Mouse (Mus musculus) naive thymus-derived CD4-positive, alpha-beta T cell, adult 5 months (primary cell): Measurements from ENCODE around the gene Fam206a. TPM values are rescaled to one million over a fixed set of nuclear protein-coding genes. Genes with fewer than 3 reads are reported as not detected.

Experiments used
- polyA plus RNA-seq: library from polyadenylated mRNA; unstranded; fragments of 100-300 nt; shearing (Covaris generic); gene quantifications from one replicate; pipeline ENCODE4 v1.2.1, GENCODE M21; 2017

Fam206a gene
- polyA plus RNA-seq, result 9.0 TPM

DNA sequence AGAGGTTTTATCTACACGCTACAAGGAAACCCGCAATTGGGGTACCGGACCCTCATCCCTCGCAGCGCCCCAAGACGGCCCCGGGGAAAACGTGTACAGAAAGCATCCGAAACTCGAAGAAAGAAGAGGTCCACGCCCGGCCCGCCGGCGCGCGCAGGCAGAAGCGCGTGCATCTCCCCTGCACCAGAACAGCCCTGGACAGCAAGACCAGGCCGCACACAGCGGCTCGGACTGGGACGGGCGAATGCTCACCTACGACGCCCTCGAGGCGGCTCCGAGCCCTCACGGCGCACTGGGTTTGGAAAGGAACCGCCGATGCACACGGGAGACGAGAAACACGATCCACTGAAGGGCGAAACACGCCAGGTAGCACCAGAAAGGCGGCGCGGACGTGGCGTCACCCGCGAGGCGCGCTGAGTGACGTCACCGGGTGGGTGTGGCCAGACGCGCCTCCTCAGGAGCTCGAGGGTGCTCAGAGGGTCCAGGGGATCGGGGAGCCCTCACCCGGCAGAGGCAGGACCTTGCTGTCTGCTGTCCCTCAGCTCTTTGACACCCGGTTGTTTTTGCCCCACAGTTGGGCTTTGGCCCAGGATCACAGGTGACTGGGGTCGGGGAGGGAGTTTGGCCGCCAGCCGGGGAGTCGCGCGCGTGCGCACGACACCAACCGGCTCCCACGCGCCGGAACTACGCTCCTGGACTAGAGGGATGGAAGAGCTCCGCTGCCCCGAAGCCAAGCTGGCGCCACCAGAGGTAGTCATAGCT, at the start of gene Fam206a, which contains the start of gene Elp1:
TSS of gene Fam206a (plus strand) at position 439 of the 762 bp plus-strand sequence.
TSS of gene Elp1 (minus strand) at position 425 of the 762 bp plus-strand sequence.

Other genes starting within 250 kb of the Fam206a start
- gene Gm26657, start 62.3 kb upstream of the Fam206a start, polyA plus RNA-seq, result not detected
- not detected for gene Actl7b, start 60.9 kb upstream of the Fam206a start, polyA plus RNA-seq
- gene Actl7a, start 58.9 kb upstream of the Fam206a start, polyA plus RNA-seq, result not detected
- gene Elp1, start within 50 bp of the Fam206a start, polyA plus RNA-seq, result 33.0 TPM
- gene Ctnnal1, start 62.8 kb downstream of the Fam206a start, polyA plus RNA-seq, result 2.0 TPM
- gene Tmem245, start 145.1 kb downstream of the Fam206a start, polyA plus RNA-seq, result 19.0 TPM
- gene Frrs1l, start 188.0 kb downstream of the Fam206a start, polyA plus RNA-seq, result not detected